Mouse (Mus musculus): ENCODE data around the gene Dtx3. TPM values are rescaled to one million over a fixed set of nuclear protein-coding genes. Genes with fewer than 3 reads are reported as not detected.

Gene Dtx3
- polyA plus RNA-seq, 1 experiment from 2014 or later: 72.9 TPM

DNA sequence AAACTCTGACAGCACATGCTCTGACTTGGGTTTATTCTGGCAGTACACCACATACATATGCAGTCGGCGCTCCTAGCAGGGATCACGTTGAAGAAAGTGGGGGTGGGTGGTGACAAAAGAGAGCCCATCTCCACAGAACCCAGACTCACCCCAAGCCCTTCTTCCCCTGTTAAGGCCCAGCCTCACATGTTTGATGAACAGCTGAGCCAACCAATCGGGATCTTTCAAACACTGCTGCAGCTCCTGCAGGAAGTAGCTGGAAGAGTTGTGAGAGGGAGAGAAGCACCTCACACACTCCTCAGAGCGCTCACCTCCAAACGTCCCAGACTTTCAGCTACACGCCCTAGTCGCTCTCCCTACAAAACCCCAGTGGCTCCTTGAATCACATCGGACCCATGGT lies 10.4 kb downstream of the Dtx3 start:
- ATAC-seq (ENCODE audit: low read depth): no peak
- Histone ChIP-seq H3K36me3 (ENCODE audit: control insufficient read depth, insufficient read depth, low read length) (peaks cover 7% of the 10 kb centered on the region), H3K4me1 (replicated peaks; ENCODE audit: control insufficient read depth, insufficient read depth, low read length) (peaks cover 20% of the 10 kb centered on the region), H3K27me3 (ENCODE audit: control insufficient read depth, insufficient read depth, low read depth, low read length) (peaks cover 17% of the 10 kb centered on the region), H3K4me3 (ENCODE audit: low read length) (no peak overlapping the region), H3K4me2 (ENCODE audit: low read depth, low read length) (no peak overlapping the region), H3K27ac (ENCODE audit: low read length) (no peak overlapping the region), H3K9ac (ENCODE audit: low read length) (no peak overlapping the region), H3K9me3 (ENCODE audit: control insufficient read depth, low read length) (0 out of 2 replicates have a peak, but pooled peaks cover 3% of the 10 kb centered on the region)
- 69% methylated on average over 9 of the region's 9 CpGs for WGBS

- Histone ChIP-seq H3K9ac (ENCODE audit: low read length) (no peak overlapping the region), H3K36me3 (ENCODE audit: control insufficient read depth, insufficient read depth, low read length) (peaks cover 7% of the 10 kb centered on the region), H3K4me2 (ENCODE audit: low read depth, low read length) (peak overlapping the region; percentile 21; the same call in 1 of the 2 replicates), H3K4me3 (ENCODE audit: low read length) (no peak overlapping the region), H3K9me3 (ENCODE audit: control insufficient read depth, low read length) (0 out of 2 replicates have a peak, but pooled peaks cover 3% of the 10 kb centered on the region), H3K27ac (ENCODE audit: low read length) (no peak overlapping the region), H3K27me3 (ENCODE audit: control insufficient read depth, insufficient read depth, low read depth, low read length) (peaks cover 31% of the 10 kb centered on the region), H3K4me1 (replicated peaks; ENCODE audit: control insufficient read depth, insufficient read depth, low read length) (peaks cover 8% of the 10 kb centered on the region)
- no peak for ATAC-seq (ENCODE audit: low read depth)
- 28% methylated on average over 20 of the region's 20 CpGs for WGBS
These were observed 11.8 kb downstream of the Dtx3 start for GRCm38 (mm10) chr10:127183759-127184158.

DNA sequence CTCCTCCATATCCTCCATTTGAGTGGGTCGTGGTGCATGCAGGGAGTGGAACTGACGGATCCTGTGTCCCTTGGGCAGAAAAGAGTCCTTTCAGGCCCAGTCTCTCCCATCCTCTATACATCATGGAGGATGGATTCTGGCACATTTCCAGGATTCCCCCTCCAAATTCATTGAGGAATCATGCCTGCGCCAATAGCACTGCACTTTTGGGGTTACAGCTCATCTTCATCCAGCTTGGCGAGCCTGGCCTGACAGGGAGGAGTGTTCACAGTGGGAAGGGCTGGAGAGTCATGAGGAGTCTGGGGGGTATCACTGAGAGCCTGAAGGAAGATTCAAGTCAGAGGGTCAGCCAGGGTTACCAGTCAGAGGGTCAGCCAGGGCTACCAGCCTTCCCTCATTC lies 12.9 kb downstream of the Dtx3 start:
- Histone ChIP-seq H3K27ac (ENCODE audit: low read length) (no peak overlapping the region), H3K36me3 (ENCODE audit: control insufficient read depth, insufficient read depth, low read length) (peaks cover 7% of the 10 kb centered on the region), H3K9ac (ENCODE audit: low read length) (no peak overlapping the region), H3K4me1 (replicated peaks; ENCODE audit: control insufficient read depth, insufficient read depth, low read length) (peaks cover 12% of the 10 kb centered on the region), H3K27me3 (ENCODE audit: control insufficient read depth, insufficient read depth, low read depth, low read length) (peaks cover 41% of the 10 kb centered on the region), H3K9me3 (ENCODE audit: control insufficient read depth, low read length) (0 out of 2 replicates have a peak, but pooled peaks cover 3% of the 10 kb centered on the region), H3K4me3 (ENCODE audit: low read length) (no peak overlapping the region), H3K4me2 (ENCODE audit: low read depth, low read length) (no peak overlapping the region)
- WGBS: 77% methylated on average over 4 of the region's 4 CpGs
- no peak for ATAC-seq (ENCODE audit: low read depth)

DNA sequence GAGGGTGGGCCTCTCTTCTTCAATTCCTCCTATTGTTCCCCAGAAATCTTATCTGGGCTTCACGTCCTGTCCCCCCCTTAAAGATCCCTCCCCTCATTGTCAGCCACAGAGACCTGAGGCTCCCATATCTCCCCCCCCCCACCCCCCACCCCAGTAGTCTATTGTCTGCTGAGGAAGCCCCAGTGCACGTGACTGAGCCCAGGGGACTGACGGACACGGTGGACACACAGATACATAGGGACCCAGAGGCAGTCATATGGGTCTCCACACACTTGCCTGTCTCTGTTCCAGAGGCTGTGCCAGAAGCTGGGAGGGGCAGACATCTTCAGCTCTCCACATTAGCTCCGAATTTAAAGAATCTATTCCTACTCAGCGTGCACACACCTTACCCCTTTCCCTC lies 14.0 kb downstream of the Dtx3 start:
- 53% methylated on average over 6 of the region's 6 CpGs for WGBS
- H3K4me3 ChIP-seq (ENCODE audit: low read length): no peak overlapping the region
- H3K4me1 ChIP-seq (replicated peaks; ENCODE audit: control insufficient read depth, insufficient read depth, low read length): peaks cover 12% of the 10 kb centered on the region
- H3K9me3 ChIP-seq (ENCODE audit: control insufficient read depth, low read length): 0 out of 2 replicates have a peak, but pooled peaks cover 1% of the 10 kb centered on the region
- ATAC-seq (ENCODE audit: low read depth): no peak
- no peak overlapping the region for H3K4me2 ChIP-seq (ENCODE audit: low read depth, low read length)
- H3K36me3 ChIP-seq (ENCODE audit: control insufficient read depth, insufficient read depth, low read length): peaks cover 2% of the 10 kb centered on the region
- no peak overlapping the region for H3K27ac ChIP-seq (ENCODE audit: low read length)
- H3K27me3 ChIP-seq (ENCODE audit: control insufficient read depth, insufficient read depth, low read depth, low read length): peaks cover 49% of the 10 kb centered on the region
- H3K9ac ChIP-seq (ENCODE audit: low read length): no peak overlapping the region

DNA sequence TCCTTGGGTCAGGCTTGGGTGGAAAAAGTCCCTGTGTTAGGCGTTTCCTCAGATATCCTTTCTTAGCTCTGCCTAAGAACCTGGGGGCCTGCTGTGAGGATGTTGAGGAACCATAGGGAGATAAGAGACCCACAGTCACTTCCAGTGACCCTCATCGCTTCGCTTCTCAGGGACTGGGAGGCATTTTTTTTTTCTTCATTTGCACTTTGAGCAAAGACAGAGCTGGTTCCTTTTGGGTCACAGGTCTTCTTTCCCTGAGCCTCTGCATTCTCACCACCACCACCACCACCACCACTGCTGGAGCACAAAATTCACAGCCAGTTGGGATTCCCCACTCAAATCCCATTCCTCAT lies 14.9 kb downstream of the Dtx3 start:
- 32% methylated on average over 3 of the region's 3 CpGs for WGBS
- Histone ChIP-seq H3K9me3 (ENCODE audit: control insufficient read depth, low read length) (no peaks in the 10 kb centered on the region), H3K4me2 (ENCODE audit: low read depth, low read length) (no peak overlapping the region; the same call in 1 of the 2 replicates), H3K36me3 (ENCODE audit: control insufficient read depth, insufficient read depth, low read length) (no peaks in the 10 kb centered on the region), H3K4me1 (replicated peaks; ENCODE audit: control insufficient read depth, insufficient read depth, low read length) (peaks cover 12% of the 10 kb centered on the region), H3K27ac (ENCODE audit: low read length) (no peak overlapping the region), H3K9ac (ENCODE audit: low read length) (no peak overlapping the region), H3K27me3 (ENCODE audit: control insufficient read depth, insufficient read depth, low read depth, low read length) (peaks cover 56% of the 10 kb centered on the region), H3K4me3 (ENCODE audit: low read length) (no peak overlapping the region)
- no peak for ATAC-seq (ENCODE audit: low read depth)

DNA sequence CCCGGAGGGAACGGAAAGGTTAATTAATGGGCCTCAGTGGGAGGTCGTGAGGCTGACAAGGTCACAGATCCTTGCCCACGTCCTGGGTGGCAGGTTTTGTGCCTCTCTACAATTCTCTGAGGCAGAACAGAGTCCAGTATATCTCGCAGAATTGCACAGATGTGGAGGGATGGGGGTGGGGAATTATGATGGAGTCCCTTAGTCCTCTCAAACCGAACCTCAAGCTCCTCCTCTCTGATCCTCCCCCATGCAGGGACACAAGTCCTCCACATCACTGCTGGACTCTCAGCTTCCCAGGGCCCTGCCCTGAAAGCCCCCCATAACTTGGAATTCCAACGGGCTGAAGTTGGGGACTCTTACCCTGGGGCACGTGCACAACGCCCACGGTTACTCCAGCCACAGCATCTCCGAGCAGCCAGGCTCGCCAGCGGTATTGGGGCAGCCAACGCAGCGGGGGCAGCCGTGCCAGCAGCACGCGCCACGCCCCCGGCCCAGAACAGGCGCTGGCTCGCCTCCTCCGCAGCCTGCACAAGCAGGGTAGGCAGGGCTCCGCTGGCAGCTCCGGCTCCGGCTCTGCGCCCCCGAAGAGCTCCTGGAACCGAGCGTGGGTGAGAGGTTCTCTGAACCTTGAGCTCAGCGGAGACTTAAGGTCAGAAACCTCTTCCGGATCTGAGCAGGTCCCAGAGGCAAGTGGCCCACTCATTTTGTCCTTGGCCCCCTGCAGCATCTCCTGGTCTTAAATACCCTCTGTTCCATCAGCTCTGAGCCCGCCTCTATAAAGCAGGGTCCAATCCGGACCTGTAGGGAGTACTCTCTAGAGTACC lies 15.4 kb downstream of the Dtx3 start, which contains the start of gene Slc26a10:
Gene Slc26a10 (minus strand): TSS at position 775 of the 824 bp plus-strand sequence.
- ATAC-seq (ENCODE audit: low read depth): peak; percentile 27; the same call in 1 of the 2 replicates
- WGBS: 2% methylated on average over 34 of the region's 34 CpGs
- Histone ChIP-seq H3K9ac (ENCODE audit: low read length) (peak within 1 kb of the TSS; percentile 26; the same call in 1 of the 2 replicates), H3K4me2 (ENCODE audit: low read depth, low read length) (peak within 1 kb of the TSS; percentile 42), H3K9me3 (ENCODE audit: control insufficient read depth, low read length) (no peaks in the 10 kb centered on the region), H3K4me1 (replicated peaks; ENCODE audit: control insufficient read depth, insufficient read depth, low read length) (peaks cover 12% of the 10 kb centered on the region), H3K27ac (ENCODE audit: low read length) (no peak within 1 kb of the TSS), H3K36me3 (ENCODE audit: control insufficient read depth, insufficient read depth, low read length) (no peaks in the 10 kb centered on the region), H3K4me3 (ENCODE audit: low read length) (peak within 1 kb of the TSS; percentile 24; the same call in 1 of the 2 replicates), H3K27me3 (ENCODE audit: control insufficient read depth, insufficient read depth, low read depth, low read length) (peaks cover 55% of the 10 kb centered on the region)

DNA sequence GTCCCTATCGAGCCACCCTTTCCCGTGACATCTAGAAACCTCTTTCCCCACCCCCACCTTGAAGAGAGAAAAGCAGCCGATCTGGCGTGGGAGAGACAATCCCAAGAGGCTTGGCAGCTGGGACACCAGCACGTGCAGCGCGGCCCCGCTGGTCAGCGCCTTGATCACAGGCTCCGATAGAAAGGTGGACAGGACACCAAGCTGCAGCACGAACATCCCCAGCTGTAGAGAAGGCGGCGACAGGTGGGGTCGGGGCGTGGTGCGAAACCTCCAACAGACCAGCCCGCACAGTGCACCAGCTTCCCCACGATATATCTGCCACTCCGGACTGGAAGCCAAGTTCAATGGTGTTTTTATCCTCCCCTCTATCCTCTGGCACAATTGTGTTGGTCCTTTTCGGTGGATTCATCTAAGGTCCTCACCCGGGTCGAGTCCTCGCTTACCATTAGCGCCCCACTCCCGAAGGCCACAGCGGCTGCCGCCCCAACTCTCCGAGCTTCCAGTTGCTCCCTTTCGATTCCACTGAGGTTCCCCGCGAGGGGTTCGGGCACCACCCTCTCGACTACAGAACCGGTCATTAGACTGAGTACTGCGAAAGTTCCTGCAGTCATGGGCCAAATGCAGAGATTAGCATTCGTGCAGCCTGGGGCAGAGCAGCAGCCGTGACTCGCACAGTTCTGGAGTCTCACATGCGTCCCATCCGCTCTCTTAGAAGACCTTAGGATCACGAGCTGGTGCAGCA lies 17.1 kb downstream of the Dtx3 start:
- 7% methylated on average over 41 of the region's 41 CpGs for WGBS
- Histone ChIP-seq H3K4me3 (ENCODE audit: low read length) (peak overlapping the region; percentile 41), H3K36me3 (ENCODE audit: control insufficient read depth, insufficient read depth, low read length) (no peaks in the 10 kb centered on the region), H3K4me1 (replicated peaks; ENCODE audit: control insufficient read depth, insufficient read depth, low read length) (peaks cover 12% of the 10 kb centered on the region), H3K27me3 (ENCODE audit: control insufficient read depth, insufficient read depth, low read depth, low read length) (peaks cover 53% of the 10 kb centered on the region), H3K9me3 (ENCODE audit: control insufficient read depth, low read length) (no peaks in the 10 kb centered on the region), H3K4me2 (ENCODE audit: low read depth, low read length) (peak overlapping the region; percentile 60), H3K9ac (ENCODE audit: low read length) (no peak overlapping the region; the same call in 1 of the 2 replicates), H3K27ac (ENCODE audit: low read length) (no peak overlapping the region)
- ATAC-seq (ENCODE audit: low read depth): no peak

DNA sequence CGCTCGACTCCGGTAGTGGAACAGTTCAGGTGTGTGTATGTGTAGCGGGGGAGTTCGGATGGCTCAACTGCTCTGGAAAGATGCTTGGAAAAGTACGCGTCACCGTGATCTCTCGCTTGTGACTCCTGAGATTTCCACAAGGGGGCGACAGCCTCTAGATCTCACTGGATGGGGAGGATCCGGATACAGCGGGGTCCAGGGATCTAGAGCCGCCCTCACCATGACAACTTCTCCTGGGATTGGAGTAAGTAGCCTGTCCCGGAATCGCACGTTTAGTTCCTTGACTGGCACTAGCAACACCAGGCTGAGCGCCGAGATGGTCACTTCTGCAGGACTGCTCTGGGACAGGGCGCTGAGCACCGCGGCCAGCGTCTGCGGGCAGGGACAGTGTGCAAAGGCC lies 17.8 kb downstream of the Dtx3 start:
- ATAC-seq (ENCODE audit: low read depth): peak; percentile 57
- Histone ChIP-seq H3K27me3 (ENCODE audit: control insufficient read depth, insufficient read depth, low read depth, low read length) (peaks cover 53% of the 10 kb centered on the region), H3K4me3 (ENCODE audit: low read length) (peak overlapping the region; percentile 41), H3K9me3 (ENCODE audit: control insufficient read depth, low read length) (no peaks in the 10 kb centered on the region), H3K4me1 (replicated peaks; ENCODE audit: control insufficient read depth, insufficient read depth, low read length) (peaks cover 12% of the 10 kb centered on the region), H3K27ac (ENCODE audit: low read length) (no peak overlapping the region), H3K9ac (ENCODE audit: low read length) (no peak overlapping the region; the same call in 1 of the 2 replicates), H3K36me3 (ENCODE audit: control insufficient read depth, insufficient read depth, low read length) (no peaks in the 10 kb centered on the region), H3K4me2 (ENCODE audit: low read depth, low read length) (peak overlapping the region; percentile 60)
- 3% methylated on average over 23 of the region's 23 CpGs for WGBS

- Histone ChIP-seq H3K4me3 (ENCODE audit: low read length) (no peak overlapping the region; the same call in 1 of the 2 replicates), H3K4me2 (ENCODE audit: low read depth, low read length) (no peak overlapping the region), H3K27me3 (ENCODE audit: control insufficient read depth, insufficient read depth, low read depth, low read length) (peaks cover 53% of the 10 kb centered on the region), H3K4me1 (replicated peaks; ENCODE audit: control insufficient read depth, insufficient read depth, low read length) (peaks cover 12% of the 10 kb centered on the region), H3K9ac (ENCODE audit: low read length) (no peak overlapping the region), H3K36me3 (ENCODE audit: control insufficient read depth, insufficient read depth, low read length) (no peaks in the 10 kb centered on the region), H3K27ac (ENCODE audit: low read length) (no peak overlapping the region), H3K9me3 (ENCODE audit: control insufficient read depth, low read length) (no peaks in the 10 kb centered on the region)
- ATAC-seq (ENCODE audit: low read depth): no peak
- 15% methylated on average over 9 of the region's 9 CpGs for WGBS
These were observed 18.3 kb downstream of the Dtx3 start for GRCm38 (mm10) chr10:127177235-127177634.

Measured in lung, embryonic 16.5 days (tissue).